Mouse (Mus musculus): Measurements from ENCODE around the gene Fbxo34.

- TF ChIP-seq CTCF (IDR thresholded peaks at IDR 0.05; ENCODE audit: low read depth) (no peak), EP300 (optimal IDR thresholded peaks at IDR 0.05) (no peak)
Measured at GRCm38 (mm10) chr14:47516755-47517154, 66.5 kb downstream of the Fbxo34 start.
